27 mouse cellular contexts compared by ENCODE assay signal in genomic region chr2:131242929-131243328, GRCm38 (mm10). TPM values are rescaled to one million over a fixed set of nuclear protein-coding genes. Genes with fewer than 3 reads are reported as not detected.
DNase-seq lines count a peak whose midpoint lies in the region; ATAC-seq and TF ChIP-seq lines count a peak whose summit lies in the region.
"Had no signal": no experiment of that assay in that cellular context is flagged by ENCODE, and none has a peak within 500 bp of the region (broad histone marks: within the 10 kb centered on the region; RNA-seq: fewer than 3 reads in every experiment).

No protein-coding gene starts in this region.

- no peak for TF ChIP-seq EP300 in liver, postnatal 0 days (IDR thresholded peaks at IDR 0.05; ENCODE audit: low read depth)

- H3K27ac ChIP-seq in liver, postnatal 0 days (ENCODE audit: low read depth), result no peak overlapping the region
- peak overlapping the region; percentile 69 for H3K27ac ChIP-seq in liver, embryonic 13.5 days
- H3K27ac ChIP-seq: embryonic facial prominence, embryonic 12.5 days; embryonic facial prominence, embryonic 15.5 days; heart, embryonic 15.5 days; hindbrain, embryonic 10.5 days; hindbrain, embryonic 13.5 days had no signal

- TF ChIP-seq CTCF in liver, postnatal 0 days (IDR thresholded peaks at IDR 0.05; ENCODE audit: low read depth), result no peak

- no peak for ATAC-seq in liver, postnatal 0 days
- ATAC-seq in common myeloid progenitor, adult 5-6 weeks (replicated peaks; ENCODE audit: low read depth, poor library complexity, severe bottlenecking), result peak; percentile 82
- peak; percentile 61 for ATAC-seq in liver, embryonic 13.5 days (ENCODE audit: low read depth)
- peak; percentile 76 for ATAC-seq in megakaryocyte progenitor cell, adult 5-6 weeks (replicated peaks; ENCODE audit: poor library complexity)
- ATAC-seq: activated CD4-positive, CD25-positive, alpha-beta regulatory T cell, adult 4 months; forebrain, embryonic 14.5 days; forebrain, postnatal 0 days; hindbrain, embryonic 16.5 days had no signal

- peaks cover 74% of the 10 kb centered on the region for H3K36me3 ChIP-seq in liver, postnatal 0 days (replicated peaks; ENCODE audit: insufficient read depth, low read length)
- H3K36me3 ChIP-seq in liver, embryonic 13.5 days, result peaks cover 96% of the 10 kb centered on the region

- peaks cover 10% of the 10 kb centered on the region; the same call in 1 of the 2 replicates for H3K4me1 ChIP-seq in liver, postnatal 0 days (ENCODE audit: insufficient read depth)
- H3K4me1 ChIP-seq in liver, embryonic 13.5 days (replicated peaks), result peaks cover 71% of the 10 kb centered on the region
- H3K4me1 ChIP-seq: embryonic facial prominence, embryonic 12.5 days; embryonic facial prominence, embryonic 15.5 days; heart, embryonic 12.5 days; heart, embryonic 15.5 days; hindbrain, embryonic 10.5 days; hindbrain, embryonic 13.5 days had no signal

- intact Hi-C loops in left cerebral cortex, postnatal 25 days (cut with DNase I), result no loop called here

- H3K4me2 ChIP-seq in liver, postnatal 0 days (ENCODE audit: low read depth, low read length), result no peak overlapping the region
- no peak overlapping the region for H3K4me2 ChIP-seq in liver, embryonic 13.5 days
- H3K4me2 ChIP-seq: embryonic facial prominence, embryonic 12.5 days; embryonic facial prominence, embryonic 15.5 days; heart, embryonic 12.5 days; heart, embryonic 15.5 days; hindbrain, embryonic 13.5 days had no signal

- H3K9me3 ChIP-seq in liver, postnatal 0 days (ENCODE audit: low read length), result no peaks in the 10 kb centered on the region
- no peaks in the 10 kb centered on the region for H3K9me3 ChIP-seq in liver, embryonic 13.5 days (replicated peaks)
- H3K9me3 ChIP-seq: embryonic facial prominence, embryonic 12.5 days; embryonic facial prominence, embryonic 15.5 days; heart, embryonic 12.5 days; heart, embryonic 15.5 days; hindbrain, embryonic 10.5 days; hindbrain, embryonic 13.5 days had no signal

- DNase-seq in liver, result peak; percentile 53
- no peak for DNase-seq in liver, postnatal 0 days
- no peak for DNase-seq in liver, embryonic 13.5 days
- DNase-seq in urinary bladder, postnatal 10 days (ENCODE audit: low spot score), result no peak
- no peak for DNase-seq in left cerebral cortex, postnatal 25 days (ENCODE audit: low spot score in 2 of 2)
- DNase-seq in adrenal gland, adult 8-10 months, result no peak
- DNase-seq: adrenal gland, postnatal 10 days; adrenal gland, postnatal 36 days; cerebellum, adult 18-20 months; cerebellum, adult 9-10 months; cerebellum, postnatal 14 days; forebrain, postnatal 0 days; gastrocnemius, postnatal 25 days; heart, adult 18-20 months; heart, postnatal 10 days; heart, postnatal 36 days had no signal

- H3K4me3 ChIP-seq in liver, postnatal 0 days (ENCODE audit: low read depth, low read length), result no peak overlapping the region
- H3K4me3 ChIP-seq in liver, embryonic 13.5 days (replicated peaks), result no peak overlapping the region
- H3K4me3 ChIP-seq: embryonic facial prominence, embryonic 12.5 days; embryonic facial prominence, embryonic 15.5 days; heart, embryonic 12.5 days; heart, embryonic 15.5 days; hindbrain, embryonic 10.5 days; hindbrain, embryonic 13.5 days had no signal

- WGBS in liver, postnatal 0 days (ENCODE audit: insufficient replicate concordance), result 45% methylated on average over 7 of the region's 7 CpGs
- 28% methylated on average over 7 of the region's 7 CpGs for WGBS in liver, embryonic 13.5 days (ENCODE audit: insufficient replicate concordance)

- no peaks in the 10 kb centered on the region for H3K27me3 ChIP-seq in liver, postnatal 0 days (ENCODE audit: insufficient read depth, low read length)
- H3K27me3 ChIP-seq in liver, embryonic 13.5 days, result no peaks in the 10 kb centered on the region
- H3K27me3 ChIP-seq: embryonic facial prominence, embryonic 12.5 days; embryonic facial prominence, embryonic 15.5 days; heart, embryonic 12.5 days; heart, embryonic 15.5 days; hindbrain, embryonic 13.5 days had no signal

- H3K9ac ChIP-seq in liver, postnatal 0 days (replicated peaks), result no peak overlapping the region
- H3K9ac ChIP-seq in liver, embryonic 13.5 days, result peak overlapping the region; percentile 14; the same call in 1 of the 2 replicates
- H3K9ac ChIP-seq: embryonic facial prominence, embryonic 12.5 days; embryonic facial prominence, embryonic 15.5 days; forebrain, postnatal 0 days; heart, embryonic 12.5 days; heart, embryonic 15.5 days; hindbrain, embryonic 13.5 days had no signal

RNA-seq across cellular contexts. Expression of gene Mavs, which starts 9.1 kb away (rescaled TPM):
- 21.2 and 22.1 TPM in 2 replicates for polyA plus RNA-seq in liver, postnatal 0 days (2015; fragmentation: Nextera tagmentation; extraction: Ambion mirVana)
- 15.8 and 16.5 TPM in 2 replicates for total RNA-seq in common myeloid progenitor, adult 5-6 weeks (2017)
- 27.1 and 31.1 TPM in 2 replicates for polyA plus RNA-seq in liver, embryonic 13.5 days (2015; fragmentation: Nextera tagmentation; extraction: Ambion mirVana)
- total RNA-seq in megakaryocyte progenitor cell, adult 5-6 weeks (2015), result 15.1 and 17.1 TPM in 2 replicates
- total RNA-seq in megakaryocyte progenitor cell, adult 5-6 weeks (2017), result 11.3 and 11.8 TPM in 2 replicates
- 1 to 10 TPM; 5.3 to 5.8 TPM for total RNA-seq in left cerebral cortex, postnatal 25 days (2021)
- total RNA-seq in adrenal gland, adult 8-10 months (2022), result 10 to 100 TPM; 45.2 to 50.0 (median 46.1) TPM

RNA-seq across cellular contexts. Expression of gene Pank2, which starts 19.4 kb away (rescaled TPM):
- polyA plus RNA-seq in liver, postnatal 0 days (2015; fragmentation: Nextera tagmentation; extraction: Ambion mirVana), result 17.2 and 21.3 TPM in 2 replicates
- total RNA-seq in common myeloid progenitor, adult 5-6 weeks (2017), result 57.3 and 72.4 TPM in 2 replicates
- polyA plus RNA-seq in liver, embryonic 13.5 days (2015; fragmentation: Nextera tagmentation; extraction: Ambion mirVana), result 21.9 and 27.8 TPM in 2 replicates
- 59.4 and 71.6 TPM in 2 replicates for total RNA-seq in megakaryocyte progenitor cell, adult 5-6 weeks (2015)
- 46.3 and 61.7 TPM in 2 replicates for total RNA-seq in megakaryocyte progenitor cell, adult 5-6 weeks (2017)
- total RNA-seq in left cerebral cortex, postnatal 25 days (2021), result 10 to 100 TPM; 64.4 to 70.3 TPM
- total RNA-seq in adrenal gland, adult 8-10 months (2022), result 10 to 100 TPM; 49.0 to 61.9 (median 53.7) TPM

RNA-seq across cellular contexts. Expression of gene Ap5s1, which starts 36.1 kb away (rescaled TPM):
- 19.5 TPM in 2 replicates for polyA plus RNA-seq in liver, postnatal 0 days (2015; fragmentation: Nextera tagmentation; extraction: Ambion mirVana)
- total RNA-seq in common myeloid progenitor, adult 5-6 weeks (2017), result 2.4 and 2.6 TPM in 2 replicates
- polyA plus RNA-seq in liver, embryonic 13.5 days (2015; fragmentation: Nextera tagmentation; extraction: Ambion mirVana), result 18.1 and 19.7 TPM in 2 replicates
- 3.6 and 3.9 TPM in 2 replicates for total RNA-seq in megakaryocyte progenitor cell, adult 5-6 weeks (2015)
- 2.9 and 6.7 TPM in 2 replicates for total RNA-seq in megakaryocyte progenitor cell, adult 5-6 weeks (2017)
- total RNA-seq in left cerebral cortex, postnatal 25 days (2021), result 10 to 100 TPM; 25.1 to 25.4 TPM
- 10 to 100 TPM; 24.4 to 29.0 (median 26.6) TPM for total RNA-seq in adrenal gland, adult 8-10 months (2022)

RNA-seq across cellular contexts. Expression of gene Spef1, which starts 55.8 kb away (rescaled TPM):
- 0.59 and 0.65 TPM in 2 replicates for polyA plus RNA-seq in liver, postnatal 0 days (2015; fragmentation: Nextera tagmentation; extraction: Ambion mirVana)
- 2.7 and 4.7 TPM in 2 replicates for total RNA-seq in common myeloid progenitor, adult 5-6 weeks (2017)
- 1.1 and 1.2 TPM in 2 replicates for polyA plus RNA-seq in liver, embryonic 13.5 days (2015; fragmentation: Nextera tagmentation; extraction: Ambion mirVana)
- total RNA-seq in megakaryocyte progenitor cell, adult 5-6 weeks (2015), result 0.39 and 0.72 TPM in 2 replicates
- total RNA-seq in megakaryocyte progenitor cell, adult 5-6 weeks (2017), result 0.91 and 2.0 TPM in 2 replicates
- 10 to 100 TPM in 1 of 2 experiments, 1 to 10 TPM in 1; 9.9 to 12.8 TPM for total RNA-seq in left cerebral cortex, postnatal 25 days (2021)
- total RNA-seq in adrenal gland, adult 8-10 months (2022), result 1 to 10 TPM; 4.0 to 6.4 (median 5.1) TPM

RNA-seq across cellular contexts. Expression of gene Cdc25b, which starts 56.2 kb away (rescaled TPM):
- 67.6 and 77.7 TPM in 2 replicates for polyA plus RNA-seq in liver, postnatal 0 days (2015; fragmentation: Nextera tagmentation; extraction: Ambion mirVana)
- 13.3 and 15.8 TPM in 2 replicates for total RNA-seq in common myeloid progenitor, adult 5-6 weeks (2017)
- polyA plus RNA-seq in liver, embryonic 13.5 days (2015; fragmentation: Nextera tagmentation; extraction: Ambion mirVana), result 171 and 201 TPM in 2 replicates
- total RNA-seq in megakaryocyte progenitor cell, adult 5-6 weeks (2015), result 8.9 and 10.8 TPM in 2 replicates
- total RNA-seq in megakaryocyte progenitor cell, adult 5-6 weeks (2017), result 9.6 and 13.4 TPM in 2 replicates
- 10 to 100 TPM; 13.3 to 16.2 TPM for total RNA-seq in left cerebral cortex, postnatal 25 days (2021)
- 1 to 10 TPM; 4.5 to 9.4 (median 6.3) TPM for total RNA-seq in adrenal gland, adult 8-10 months (2022)
